Mouse (Mus musculus): Measurements from ENCODE around the gene Enpp1. TPM values are rescaled to one million over a fixed set of nuclear protein-coding genes. Genes with fewer than 3 reads are reported as not detected.
A peak's percentile ranks its signal among the peaks of the same experiment; 100 is the strongest.

Enpp1 gene
- polyA plus RNA-seq, 1 experiment = 0.89 TPM

DNA sequence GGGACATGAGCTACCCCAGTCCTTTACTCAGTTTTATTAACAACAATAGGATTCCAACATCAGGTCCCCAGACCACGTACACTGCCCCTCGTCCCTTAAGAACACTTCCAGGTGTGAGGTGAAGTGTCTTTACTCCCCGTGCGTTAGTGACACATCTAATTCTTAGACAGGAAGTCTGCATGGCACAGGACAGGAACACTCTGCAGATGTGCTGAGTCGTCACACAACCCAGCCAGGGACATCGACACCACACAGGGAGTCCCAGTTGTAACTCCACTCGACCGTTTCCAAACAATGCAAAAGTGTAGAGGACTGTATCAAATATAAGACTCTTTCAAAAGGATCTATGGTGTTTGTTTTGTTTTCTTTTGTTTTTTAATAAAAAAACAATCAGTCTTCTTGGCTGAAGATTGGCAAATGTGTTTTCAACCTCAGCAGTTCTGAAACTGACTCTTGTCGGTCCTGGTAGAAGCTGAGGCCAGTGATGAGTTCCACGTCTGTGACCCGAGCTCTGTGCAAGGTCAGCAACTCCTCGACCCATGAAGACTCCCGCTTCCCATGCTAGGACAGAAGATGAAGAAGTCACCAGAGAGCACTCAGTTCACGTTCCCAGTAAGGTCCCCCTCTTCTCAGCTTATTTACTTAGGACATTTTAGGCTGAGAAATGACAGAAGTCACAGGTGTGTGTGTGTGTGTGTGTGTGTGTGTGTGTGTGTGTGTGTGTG is 70.4 kb downstream of the Enpp1 start:
- H3K4me3 ChIP-seq (ENCODE audit: control insufficient read depth, insufficient read depth, low read length) = no peak overlapping the region
- DNase-seq = peak; percentile 40
- no peak overlapping the region for H3K27ac ChIP-seq (ENCODE audit: control insufficient read depth, insufficient read depth, low read length)
- H3K4me1 ChIP-seq (replicated peaks; ENCODE audit: control insufficient read depth, insufficient read depth, low read length) = peaks cover 14% of the 10 kb centered on the region
- no peaks in the 10 kb centered on the region for H3K27me3 ChIP-seq (ENCODE audit: control insufficient read depth, insufficient read depth, low read length)
- no peaks in the 10 kb centered on the region for H3K36me3 ChIP-seq (ENCODE audit: control insufficient read depth, insufficient read depth, low read length)
- TF ChIP-seq CTCF (IDR thresholded peaks at IDR 0.05; ENCODE audit: borderline replicate concordance, control insufficient read depth, extremely low read depth, insufficient read depth, low read length, poor library complexity) (no peak), POLR2A (IDR thresholded peaks at IDR 0.05; ENCODE audit: control insufficient read depth, extremely low read depth, insufficient read depth, low read length, poor library complexity) (no peak)
- 27% methylated on average over 14 of the region's 14 CpGs for WGBS

DNA sequence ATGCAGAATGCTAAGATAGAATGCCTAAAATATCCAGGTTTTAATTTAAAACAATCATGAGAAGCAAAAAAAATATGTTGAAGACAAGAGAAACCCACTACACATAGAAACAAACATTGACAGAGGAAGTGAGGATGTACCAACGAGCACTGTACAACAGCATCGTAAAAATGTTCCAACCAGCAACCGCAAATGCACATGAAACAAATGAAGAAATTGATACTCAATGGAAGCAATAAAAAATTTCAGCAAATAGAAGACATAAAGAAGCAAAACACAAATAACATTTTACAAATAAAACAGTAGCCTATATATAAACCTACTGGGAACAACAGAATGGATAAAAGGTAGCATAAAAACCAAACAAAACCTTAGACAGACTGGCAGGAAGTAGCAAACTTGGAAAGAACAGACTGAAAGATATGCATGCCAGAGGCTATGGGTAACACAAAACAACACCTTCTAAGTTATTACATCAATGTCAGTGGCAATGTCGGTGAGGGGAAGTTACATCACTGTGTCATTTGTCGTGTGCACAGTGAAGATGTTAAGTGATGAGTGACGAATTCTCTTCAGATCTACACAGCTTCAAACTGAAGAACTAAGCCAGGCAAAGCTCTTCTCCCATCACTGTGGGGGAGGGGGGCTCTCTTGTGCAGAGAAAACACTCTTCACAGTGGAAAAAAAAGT is 71.6 kb downstream of the Enpp1 start:
- Histone ChIP-seq H3K27ac (ENCODE audit: control insufficient read depth, insufficient read depth, low read length) (peak overlapping the region; percentile 76; the same call in 1 of the 2 replicates), H3K4me3 (ENCODE audit: control insufficient read depth, insufficient read depth, low read length) (no peak overlapping the region), H3K27me3 (ENCODE audit: control insufficient read depth, insufficient read depth, low read length) (no peaks in the 10 kb centered on the region), H3K36me3 (ENCODE audit: control insufficient read depth, insufficient read depth, low read length) (no peaks in the 10 kb centered on the region), H3K4me1 (replicated peaks; ENCODE audit: control insufficient read depth, insufficient read depth, low read length) (peaks cover 23% of the 10 kb centered on the region)
- WGBS = 40% methylated on average over 6 of the region's 6 CpGs
- DNase-seq = no peak
- no peak for TF ChIP-seq POLR2A (IDR thresholded peaks at IDR 0.05; ENCODE audit: control insufficient read depth, extremely low read depth, insufficient read depth, low read length, poor library complexity)
- no peak for TF ChIP-seq CTCF (IDR thresholded peaks at IDR 0.05; ENCODE audit: borderline replicate concordance, control insufficient read depth, extremely low read depth, insufficient read depth, low read length, poor library complexity)

DNA sequence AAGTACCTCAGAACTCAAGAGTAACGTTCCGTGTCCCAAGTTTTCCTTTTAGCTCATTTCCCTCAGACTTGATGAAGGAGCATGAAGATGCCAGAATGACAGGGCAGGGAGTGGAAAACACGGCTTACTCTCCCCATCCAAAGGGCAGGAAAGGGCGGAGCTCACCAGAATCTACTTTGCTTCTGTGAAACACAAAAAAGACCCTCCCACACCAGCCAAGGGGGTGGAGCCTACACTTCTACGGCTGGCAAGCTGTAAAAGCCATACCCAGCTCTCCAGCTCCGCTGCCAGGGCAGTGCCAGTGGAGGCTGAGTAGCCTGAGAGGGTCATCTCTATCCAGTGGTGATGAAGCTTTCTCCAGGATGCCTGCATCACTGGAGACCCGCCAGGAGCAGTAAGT is 72.4 kb downstream of the Enpp1 start:
- peak; percentile 31 for DNase-seq
- H3K27me3 ChIP-seq (ENCODE audit: control insufficient read depth, insufficient read depth, low read length) = no peaks in the 10 kb centered on the region
- H3K27ac ChIP-seq (ENCODE audit: control insufficient read depth, insufficient read depth, low read length) = peak overlapping the region; percentile 76
- no peak for TF ChIP-seq CTCF (IDR thresholded peaks at IDR 0.05; ENCODE audit: borderline replicate concordance, control insufficient read depth, extremely low read depth, insufficient read depth, low read length, poor library complexity)
- TF ChIP-seq POLR2A (IDR thresholded peaks at IDR 0.05; ENCODE audit: control insufficient read depth, extremely low read depth, insufficient read depth, low read length, poor library complexity) = no peak
- no peaks in the 10 kb centered on the region for H3K36me3 ChIP-seq (ENCODE audit: control insufficient read depth, insufficient read depth, low read length)
- H3K4me3 ChIP-seq (ENCODE audit: control insufficient read depth, insufficient read depth, low read length) = no peak overlapping the region
- H3K4me1 ChIP-seq (replicated peaks; ENCODE audit: control insufficient read depth, insufficient read depth, low read length) = peaks cover 28% of the 10 kb centered on the region
- WGBS = 69% methylated on average over 7 of the region's 7 CpGs

DNA sequence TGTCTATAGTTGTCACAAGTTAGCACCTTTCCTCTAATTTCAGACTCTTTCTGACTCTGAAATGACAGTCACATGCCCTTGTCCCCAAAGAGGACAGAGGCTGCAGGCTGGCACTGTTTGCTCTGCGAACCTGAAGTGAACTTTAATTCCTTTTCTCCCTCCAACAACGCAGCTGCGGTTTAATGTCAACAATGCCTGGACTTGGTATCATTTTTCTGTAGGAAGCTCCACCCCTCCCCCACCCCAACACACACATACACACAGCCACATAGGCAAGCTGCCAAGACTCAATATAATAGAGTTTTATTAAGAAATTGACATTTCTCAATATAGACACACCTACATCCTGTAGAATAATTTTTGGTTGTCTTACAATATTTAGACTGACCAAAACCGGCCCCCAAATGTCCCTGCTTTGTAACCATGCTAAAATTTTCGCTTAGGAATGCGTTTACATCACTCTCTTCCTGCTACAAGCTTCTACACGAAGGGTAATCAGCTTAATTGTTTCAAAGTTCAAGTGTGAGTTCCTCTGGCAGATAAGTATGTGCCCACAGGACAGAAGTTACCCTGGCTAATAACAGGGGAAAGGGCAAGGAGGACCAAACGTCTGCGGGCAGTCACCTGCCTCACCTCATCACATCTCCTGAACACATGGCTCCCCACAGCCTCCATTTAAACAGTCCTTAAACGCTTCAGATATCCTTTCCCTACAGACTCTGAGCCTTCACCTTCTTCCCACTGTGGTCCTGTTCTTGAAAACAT is 73.5 kb downstream of the Enpp1 start:
- TF ChIP-seq CTCF (IDR thresholded peaks at IDR 0.05; ENCODE audit: borderline replicate concordance, control insufficient read depth, extremely low read depth, insufficient read depth, low read length, poor library complexity) (no peak), POLR2A (IDR thresholded peaks at IDR 0.05; ENCODE audit: control insufficient read depth, extremely low read depth, insufficient read depth, low read length, poor library complexity) (no peak)
- H3K4me3 ChIP-seq (ENCODE audit: control insufficient read depth, insufficient read depth, low read length) = no peak overlapping the region
- H3K27me3 ChIP-seq (ENCODE audit: control insufficient read depth, insufficient read depth, low read length) = no peaks in the 10 kb centered on the region
- WGBS = 56% methylated on average over 10 of the region's 10 CpGs
- no peak for DNase-seq
- peaks cover 32% of the 10 kb centered on the region for H3K4me1 ChIP-seq (replicated peaks; ENCODE audit: control insufficient read depth, insufficient read depth, low read length)
- 0 out of 2 replicates have a peak overlapping the region, but pooled peaks have one; percentile 18 for H3K27ac ChIP-seq (ENCODE audit: control insufficient read depth, insufficient read depth, low read length)
- H3K36me3 ChIP-seq (ENCODE audit: control insufficient read depth, insufficient read depth, low read length) = no peaks in the 10 kb centered on the region

DNA sequence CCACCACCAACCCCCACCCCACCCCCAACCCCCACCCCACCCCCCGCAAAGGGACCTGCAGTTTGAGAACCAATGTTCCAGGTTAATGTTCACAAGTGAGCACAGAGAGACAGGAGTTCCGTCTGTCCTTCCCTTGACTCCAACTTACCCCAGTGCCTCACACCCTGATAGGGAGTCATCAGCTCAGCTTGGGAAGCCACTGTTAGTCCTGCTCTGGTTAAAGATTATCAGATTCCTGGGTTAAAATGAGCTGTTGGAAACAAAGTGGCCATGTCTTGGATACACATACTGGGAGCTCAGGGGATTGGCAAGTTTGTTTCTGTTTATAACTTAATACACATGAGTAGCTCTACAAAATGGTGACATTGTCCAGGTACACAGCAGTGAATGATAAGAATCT is 75.0 kb downstream of the Enpp1 start:
- Histone ChIP-seq H3K27me3 (ENCODE audit: control insufficient read depth, insufficient read depth, low read length) (no peaks in the 10 kb centered on the region), H3K4me3 (ENCODE audit: control insufficient read depth, insufficient read depth, low read length) (no peak overlapping the region), H3K36me3 (ENCODE audit: control insufficient read depth, insufficient read depth, low read length) (no peaks in the 10 kb centered on the region), H3K4me1 (replicated peaks; ENCODE audit: control insufficient read depth, insufficient read depth, low read length) (peaks cover 32% of the 10 kb centered on the region), H3K27ac (ENCODE audit: control insufficient read depth, insufficient read depth, low read length) (no peak overlapping the region)
- WGBS = 90% methylated on average over 2 of the region's 2 CpGs
- TF ChIP-seq POLR2A (IDR thresholded peaks at IDR 0.05; ENCODE audit: control insufficient read depth, extremely low read depth, insufficient read depth, low read length, poor library complexity) (no peak), CTCF (IDR thresholded peaks at IDR 0.05; ENCODE audit: borderline replicate concordance, control insufficient read depth, extremely low read depth, insufficient read depth, low read length, poor library complexity) (no peak)
- DNase-seq = no peak

DNA sequence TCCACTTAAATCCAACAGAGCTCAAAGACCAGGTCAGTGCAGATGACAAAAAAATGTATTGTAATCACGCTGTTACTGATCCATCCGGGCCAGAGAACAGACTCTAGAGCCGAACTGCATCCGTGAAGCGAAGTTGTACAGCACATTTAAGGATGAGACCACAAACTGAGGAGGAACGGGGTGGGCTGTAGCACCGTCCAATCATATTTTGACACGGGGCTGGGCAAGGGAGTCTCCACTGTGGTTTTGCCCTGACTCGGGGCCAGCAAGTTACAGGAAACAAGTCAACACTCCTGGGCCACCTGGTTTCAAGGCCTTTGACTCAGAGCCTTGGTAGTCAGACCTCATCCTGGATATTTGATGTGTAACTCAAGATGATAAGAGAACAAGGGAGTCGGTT is 76.1 kb downstream of the Enpp1 start:
- Histone ChIP-seq H3K4me3 (ENCODE audit: control insufficient read depth, insufficient read depth, low read length) (peak overlapping the region; percentile 15; the same call in 1 of the 2 replicates), H3K36me3 (ENCODE audit: control insufficient read depth, insufficient read depth, low read length) (no peaks in the 10 kb centered on the region), H3K27me3 (ENCODE audit: control insufficient read depth, insufficient read depth, low read length) (no peaks in the 10 kb centered on the region), H3K27ac (ENCODE audit: control insufficient read depth, insufficient read depth, low read length) (peak overlapping the region; percentile 85), H3K4me1 (replicated peaks; ENCODE audit: control insufficient read depth, insufficient read depth, low read length) (peaks cover 29% of the 10 kb centered on the region)
- 5% methylated on average over 10 of the region's 10 CpGs for WGBS
- DNase-seq = peak; percentile 48
- TF ChIP-seq POLR2A (IDR thresholded peaks at IDR 0.05; ENCODE audit: control insufficient read depth, extremely low read depth, insufficient read depth, low read length, poor library complexity) (no peak), CTCF (IDR thresholded peaks at IDR 0.05; ENCODE audit: borderline replicate concordance, control insufficient read depth, extremely low read depth, insufficient read depth, low read length, poor library complexity) (no peak)
